Mouse (Mus musculus): ENCODE data around the gene Frs2.

DNA sequence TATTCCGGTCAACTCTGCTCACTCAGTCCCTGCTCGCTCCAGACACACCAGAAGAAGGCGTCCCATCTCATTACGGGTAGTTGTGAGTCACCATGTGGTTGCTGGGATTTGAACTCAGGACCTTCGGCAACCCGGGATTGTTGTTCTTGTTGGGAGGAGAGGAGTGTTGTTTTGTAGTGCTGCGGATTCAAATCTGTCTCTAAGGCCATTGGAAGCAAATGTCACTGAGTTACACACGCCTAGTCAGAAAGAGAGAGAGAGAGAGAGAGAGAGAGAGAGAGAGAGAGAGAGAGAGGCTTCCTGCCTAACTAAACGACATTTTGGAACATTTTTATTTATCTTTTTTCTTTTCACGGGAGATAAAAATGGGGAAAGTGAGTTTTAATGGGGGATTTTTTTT lies 2.4 kb upstream of the Frs2 start:
- TF ChIP-seq CTCF (IDR thresholded peaks at IDR 0.05; ENCODE audit: borderline replicate concordance, control insufficient read depth, extremely low read depth, insufficient read depth, low read length, poor library complexity) (no peak), POLR2A (IDR thresholded peaks at IDR 0.05; ENCODE audit: control insufficient read depth, extremely low read depth, insufficient read depth, low read length, poor library complexity) (no peak)
